Mouse (Mus musculus): ENCODE data around the gene Trim25.

Gene Trim25

DNA sequence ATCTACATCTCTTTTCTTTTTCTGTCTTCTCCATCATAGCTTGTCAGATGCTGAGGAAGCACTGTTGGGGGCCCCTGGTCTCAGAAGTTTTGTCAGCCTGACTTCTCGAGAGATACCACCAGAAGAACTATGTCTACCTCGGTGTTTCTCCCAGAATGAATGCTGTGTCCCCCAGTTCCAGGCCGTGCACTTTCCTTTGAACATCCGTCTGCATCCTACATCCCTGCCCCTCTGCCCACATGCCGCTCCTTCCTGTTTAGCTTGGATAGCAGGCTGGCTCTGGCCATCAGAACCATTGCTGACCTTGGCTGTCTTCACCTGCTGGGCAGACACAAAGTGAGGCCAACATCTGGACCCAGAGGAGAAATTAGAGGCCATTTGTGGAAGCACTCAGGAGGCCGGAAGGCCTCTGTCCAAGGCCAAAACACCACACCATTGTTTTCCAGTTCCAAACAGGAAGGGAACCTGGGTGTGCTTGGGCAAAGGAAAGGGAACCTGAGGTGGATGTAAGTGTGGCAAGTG is 68.2 kb downstream of the Trim25 start:
- DNase-seq, result no peak

DNA sequence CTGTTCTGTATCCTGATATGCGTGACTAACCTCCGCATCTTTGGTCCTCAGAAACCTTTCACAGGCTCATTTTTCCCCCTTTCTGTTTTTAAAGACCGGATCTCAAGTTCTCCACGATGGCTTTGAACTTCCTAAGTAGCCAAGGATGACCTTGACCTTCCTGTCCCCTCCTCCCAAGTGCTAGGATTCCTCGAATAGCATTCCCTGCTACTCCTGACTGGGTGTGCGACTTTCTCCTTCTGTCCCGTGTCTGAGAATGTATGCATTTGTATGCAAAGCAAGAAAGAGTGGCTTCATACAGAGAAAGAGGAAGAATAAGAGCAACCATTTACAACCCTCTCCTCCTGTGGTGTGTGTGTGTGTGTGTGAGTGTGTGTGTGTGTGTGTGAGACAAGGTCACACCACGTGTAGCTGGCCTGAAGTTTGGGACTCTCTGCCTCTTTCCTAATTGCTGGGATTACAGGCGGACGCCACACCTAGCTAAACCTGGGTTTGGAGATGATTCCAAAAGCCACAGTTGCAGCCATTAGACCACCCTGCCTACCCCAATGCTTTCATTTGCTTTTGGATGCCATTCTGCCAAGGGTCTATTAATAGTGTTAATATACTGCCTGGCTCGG is 68.8 kb downstream of the Trim25 start:
- DNase-seq, result no peak

DNA sequence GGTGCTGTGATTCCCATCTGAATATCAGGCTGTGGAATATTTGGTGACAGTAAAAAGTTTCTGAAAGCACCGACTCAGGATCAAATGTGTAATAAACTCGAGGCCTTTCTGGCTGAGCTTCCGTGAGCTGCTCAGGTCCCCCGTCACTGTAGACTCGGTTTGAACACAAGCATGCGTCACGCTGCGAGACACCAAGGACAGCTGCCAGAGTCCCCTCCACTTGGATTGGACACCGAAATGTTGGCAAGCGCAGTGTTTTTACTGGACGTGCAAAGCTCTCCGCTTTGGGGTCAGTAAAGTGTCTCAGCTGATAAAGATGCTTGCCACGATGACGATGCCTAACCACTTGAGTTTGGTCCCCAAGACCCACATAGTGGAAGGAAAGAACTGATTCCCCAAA is 69.5 kb downstream of the Trim25 start:
- DNase-seq, result no peak

DNA sequence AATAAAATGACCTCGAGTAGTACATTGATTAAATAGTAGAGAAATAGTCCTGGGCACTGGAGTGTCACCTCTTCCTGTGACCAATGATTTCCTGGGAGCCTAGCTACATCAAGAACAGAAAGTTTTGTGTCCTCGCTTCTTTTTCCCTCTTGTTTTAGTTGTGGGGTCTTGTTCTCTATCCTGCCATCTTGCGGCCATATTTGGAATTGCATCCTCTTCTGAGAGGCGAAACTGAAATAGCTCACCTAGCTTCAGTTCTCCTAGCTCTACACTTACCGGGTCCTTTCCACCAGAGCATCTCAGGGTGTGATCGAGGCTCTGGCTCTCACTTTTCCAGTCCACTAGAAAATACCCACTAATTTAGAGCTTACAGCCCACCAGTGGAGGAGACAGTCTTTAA is 70.1 kb downstream of the Trim25 start:
- DNase-seq, result peak; percentile 75
